Mouse (Mus musculus): ENCODE measurements around the gene Kctd10. TPM values are rescaled to one million over a fixed set of nuclear protein-coding genes. Genes with fewer than 3 reads are reported as not detected.

Gene Kctd10
- total and polyA plus RNA-seq, 3 experiments: 29.8 to 60.6 (median 40.8) TPM

DNA sequence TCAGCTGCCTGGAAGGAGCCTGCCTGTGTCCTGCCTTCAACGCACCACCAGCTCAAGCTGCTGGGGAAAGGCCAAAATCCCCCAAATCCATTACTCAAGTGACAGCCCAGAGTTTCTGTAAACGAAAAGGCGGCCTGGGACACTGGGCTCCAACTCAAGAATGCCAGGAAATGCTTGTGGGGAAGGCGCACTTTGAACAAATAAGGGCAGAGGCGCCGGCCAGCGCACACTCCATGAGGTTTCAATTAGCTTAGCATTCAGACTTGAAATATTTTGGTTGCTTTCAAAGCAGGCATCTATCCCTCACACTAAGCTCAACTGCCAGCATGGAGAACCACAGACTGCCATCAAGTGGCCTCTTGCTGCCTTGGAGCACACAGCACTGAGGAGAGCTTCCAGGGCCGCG lies 9.9 kb downstream of the Kctd10 start:
- Histone ChIP-seq H3K9me3 (replicated peaks) (no peaks in the 10 kb centered on the region), H3K36me3 (replicated peaks) (peaks cover 95% of the 10 kb centered on the region), H3K4me3 (ENCODE audit: low read depth, low read length) (peak overlapping the region; percentile 65; the same call in 1 of the 2 replicates), H3K27me3 (ENCODE audit: insufficient read depth, low read length) (no peaks in the 10 kb centered on the region), H3K4me1 (ENCODE audit: insufficient read depth, low read depth, low read length) (peaks cover 78% of the 10 kb centered on the region)
- ATAC-seq (ENCODE audit: extremely low read depth, insufficient number of reproducible peaks, low FRiP score, poor library complexity, severe bottlenecking) (no peak), DNase-seq (ENCODE audit: low spot score) (no peak)
- TF ChIP-seq GATA2 (IDR thresholded peaks at IDR 0.05; ENCODE audit: borderline replicate concordance, low read depth, low read length): no peak
- TF ChIP-seq TAL1 (conservative IDR thresholded peaks at IDR 0.05; ENCODE audit: low read depth, low read length): no peak
- TF ChIP-seq GATA1 (IDR thresholded peaks at IDR 0.05; ENCODE audit: borderline replicate concordance, low read length): no peak
- TF ChIP-seq POLR2AphosphoS5 (IDR thresholded peaks at IDR 0.05; ENCODE audit: insufficient replicate concordance, low read depth, low read length): no peak
- TF ChIP-seq CTCF (IDR thresholded peaks at IDR 0.05; ENCODE audit: low read depth, low read length): no peak

- no peak for DNase-seq (ENCODE audit: low spot score)
- Histone ChIP-seq H3K27me3 (ENCODE audit: insufficient read depth, low read length) (no peaks in the 10 kb centered on the region), H3K9me3 (replicated peaks) (no peaks in the 10 kb centered on the region), H3K4me3 (ENCODE audit: low read depth, low read length) (no peak overlapping the region; the same call in 1 of the 2 replicates), H3K4me1 (ENCODE audit: insufficient read depth, low read depth, low read length) (peaks cover 75% of the 10 kb centered on the region), H3K36me3 (replicated peaks) (peaks cover 95% of the 10 kb centered on the region)
- TF ChIP-seq TAL1 (conservative IDR thresholded peaks at IDR 0.05; ENCODE audit: low read depth, low read length) (no peak), GATA2 (IDR thresholded peaks at IDR 0.05; ENCODE audit: borderline replicate concordance, low read depth, low read length) (no peak), CTCF (IDR thresholded peaks at IDR 0.05; ENCODE audit: low read depth, low read length) (no peak), GATA1 (IDR thresholded peaks at IDR 0.05; ENCODE audit: borderline replicate concordance, low read length) (no peak)
- no peak for ATAC-seq (ENCODE audit: extremely low read depth, insufficient number of reproducible peaks, low FRiP score, poor library complexity, severe bottlenecking)
Observed at GRCm38 (mm10) chr5:114369921-114370320, 10.4 kb downstream of the Kctd10 start.

- ATAC-seq (ENCODE audit: extremely low read depth, insufficient number of reproducible peaks, low FRiP score, poor library complexity, severe bottlenecking): no peak
Observed at GRCm38 (mm10) chr5:114368803-114369496, 11.4 kb downstream of the Kctd10 start.

GRCm38 (mm10) chr5:114368121-114368520 lies 12.2 kb downstream of the Kctd10 start:
- no peak for ATAC-seq (ENCODE audit: extremely low read depth, insufficient number of reproducible peaks, low FRiP score, poor library complexity, severe bottlenecking)
- H3K4me3 ChIP-seq (ENCODE audit: low read depth, low read length): no peak overlapping the region
- H3K9me3 ChIP-seq (replicated peaks): no peaks in the 10 kb centered on the region
- H3K27me3 ChIP-seq (ENCODE audit: insufficient read depth, low read length): no peaks in the 10 kb centered on the region
- peaks cover 61% of the 10 kb centered on the region for H3K4me1 ChIP-seq (ENCODE audit: insufficient read depth, low read depth, low read length)
- TF ChIP-seq GATA1 (IDR thresholded peaks at IDR 0.05; ENCODE audit: borderline replicate concordance, low read length) (no peak), POLR2AphosphoS5 (IDR thresholded peaks at IDR 0.05; ENCODE audit: insufficient replicate concordance, low read depth, low read length) (no peak), CTCF (IDR thresholded peaks at IDR 0.05; ENCODE audit: low read depth, low read length) (no peak), TAL1 (conservative IDR thresholded peaks at IDR 0.05; ENCODE audit: low read depth, low read length) (no peak), GATA2 (IDR thresholded peaks at IDR 0.05; ENCODE audit: borderline replicate concordance, low read depth, low read length) (no peak)
- peaks cover 95% of the 10 kb centered on the region for H3K36me3 ChIP-seq (replicated peaks)
- DNase-seq (ENCODE audit: low spot score): no peak

More at GRCm38 (mm10) chr5:114368803-114369496, 11.4 kb downstream of the Kctd10 start:
- Histone ChIP-seq H3K36me3 (replicated peaks) (peaks cover 95% of the 10 kb centered on the region), H3K4me1 (ENCODE audit: insufficient read depth, low read depth, low read length) (peaks cover 70% of the 10 kb centered on the region), H3K4me3 (ENCODE audit: low read depth, low read length) (no peak overlapping the region), H3K9me3 (replicated peaks) (no peaks in the 10 kb centered on the region), H3K27me3 (ENCODE audit: insufficient read depth, low read length) (no peaks in the 10 kb centered on the region)
- no peak for DNase-seq (ENCODE audit: low spot score)
- TF ChIP-seq CTCF (IDR thresholded peaks at IDR 0.05; ENCODE audit: low read depth, low read length) (no peak), TAL1 (conservative IDR thresholded peaks at IDR 0.05; ENCODE audit: low read depth, low read length) (no peak), GATA2 (IDR thresholded peaks at IDR 0.05; ENCODE audit: borderline replicate concordance, low read depth, low read length) (no peak), POLR2AphosphoS5 (IDR thresholded peaks at IDR 0.05; ENCODE audit: insufficient replicate concordance, low read depth, low read length) (no peak), GATA1 (IDR thresholded peaks at IDR 0.05; ENCODE audit: borderline replicate concordance, low read length) (no peak)

- ATAC-seq (ENCODE audit: extremely low read depth, insufficient number of reproducible peaks, low FRiP score, poor library complexity, severe bottlenecking) (no peak), DNase-seq (ENCODE audit: low spot score) (peak; percentile 57)
- TF ChIP-seq POLR2AphosphoS5 (IDR thresholded peaks at IDR 0.05; ENCODE audit: insufficient replicate concordance, low read depth, low read length) (no peak), GATA2 (IDR thresholded peaks at IDR 0.05; ENCODE audit: borderline replicate concordance, low read depth, low read length) (no peak), TAL1 (conservative IDR thresholded peaks at IDR 0.05; ENCODE audit: low read depth, low read length) (no peak), GATA1 (IDR thresholded peaks at IDR 0.05; ENCODE audit: borderline replicate concordance, low read length) (no peak), CTCF (IDR thresholded peaks at IDR 0.05; ENCODE audit: low read depth, low read length) (no peak)
- Histone ChIP-seq H3K36me3 (replicated peaks) (peaks cover 99% of the 10 kb centered on the region), H3K9me3 (replicated peaks) (no peaks in the 10 kb centered on the region), H3K4me3 (ENCODE audit: low read depth, low read length) (no peak overlapping the region; the same call in 1 of the 2 replicates), H3K4me1 (ENCODE audit: insufficient read depth, low read depth, low read length) (peaks cover 32% of the 10 kb centered on the region), H3K27me3 (ENCODE audit: insufficient read depth, low read length) (no peaks in the 10 kb centered on the region)
Observed at GRCm38 (mm10) chr5:114365043-114365752, 15.1 kb downstream of the Kctd10 start.

- Histone ChIP-seq H3K4me3 (ENCODE audit: low read depth, low read length) (no peak overlapping the region), H3K36me3 (replicated peaks) (peaks cover 67% of the 10 kb centered on the region), H3K27me3 (ENCODE audit: insufficient read depth, low read length) (no peaks in the 10 kb centered on the region; the same call in 1 of the 2 replicates), H3K9me3 (replicated peaks) (no peaks in the 10 kb centered on the region), H3K4me1 (ENCODE audit: insufficient read depth, low read depth, low read length) (peaks cover 26% of the 10 kb centered on the region)
- TF ChIP-seq CTCF (IDR thresholded peaks at IDR 0.05; ENCODE audit: low read depth, low read length) (no peak), GATA1 (IDR thresholded peaks at IDR 0.05; ENCODE audit: borderline replicate concordance, low read length) (no peak), TAL1 (conservative IDR thresholded peaks at IDR 0.05; ENCODE audit: low read depth, low read length) (no peak), GATA2 (IDR thresholded peaks at IDR 0.05; ENCODE audit: borderline replicate concordance, low read depth, low read length) (no peak), POLR2AphosphoS5 (IDR thresholded peaks at IDR 0.05; ENCODE audit: insufficient replicate concordance, low read depth, low read length) (no peak)
- ATAC-seq (ENCODE audit: extremely low read depth, insufficient number of reproducible peaks, low FRiP score, poor library complexity, severe bottlenecking): no peak
- DNase-seq (ENCODE audit: low spot score): no peak
Observed at GRCm38 (mm10) chr5:114360968-114361367, 19.3 kb downstream of the Kctd10 start.

Data from G1E (cell line).